Mouse (Mus musculus): ENCODE measurements around the gene Hecw2.

Gene Hecw2

GRCm38 (mm10) chr1:53906175-53906574 is 288.8 kb downstream of the Hecw2 start:
- DNase-seq (ENCODE audit: extremely low read depth, insufficient read length, low spot score) = no peak

GRCm38 (mm10) chr1:53900416-53900815 is 294.6 kb downstream of the Hecw2 start:
- DNase-seq (ENCODE audit: extremely low read depth, insufficient read length, low spot score) = no peak

- no peak for DNase-seq (ENCODE audit: extremely low read depth, insufficient read length, low spot score)
Measured at GRCm38 (mm10) chr1:53894299-53894698, 300.7 kb downstream of the Hecw2 start.

GRCm38 (mm10) chr1:53890380-53890779 is 304.6 kb downstream of the Hecw2 start:
- peak; percentile 5 for DNase-seq (ENCODE audit: extremely low read depth, insufficient read length, low spot score)

- DNase-seq (ENCODE audit: extremely low read depth, insufficient read length, low spot score) = no peak
Measured at GRCm38 (mm10) chr1:53889806-53890205, 305.2 kb downstream of the Hecw2 start.

- DNase-seq (ENCODE audit: extremely low read depth, insufficient read length, low spot score) = no peak
Measured at GRCm38 (mm10) chr1:53882480-53882879, 312.5 kb downstream of the Hecw2 start.

GRCm38 (mm10) chr1:53875919-53876318 is 319.0 kb downstream of the Hecw2 start:
- no peak for DNase-seq (ENCODE audit: extremely low read depth, insufficient read length, low spot score)

- DNase-seq (ENCODE audit: extremely low read depth, insufficient read length, low spot score) = no peak
Measured at GRCm38 (mm10) chr1:53867316-53867715, 327.7 kb downstream of the Hecw2 start.

- DNase-seq (ENCODE audit: extremely low read depth, insufficient read length, low spot score) = no peak
Measured at GRCm38 (mm10) chr1:53866374-53866902, 328.5 kb downstream of the Hecw2 start.

- no peak for DNase-seq (ENCODE audit: extremely low read depth, insufficient read length, low spot score)
Measured at GRCm38 (mm10) chr1:53864046-53864445, 330.9 kb downstream of the Hecw2 start.

- no peak for DNase-seq (ENCODE audit: extremely low read depth, insufficient read length, low spot score)
Measured at GRCm38 (mm10) chr1:53860611-53861010, 334.4 kb downstream of the Hecw2 start.

GRCm38 (mm10) chr1:53859175-53859574 is 335.8 kb downstream of the Hecw2 start:
- DNase-seq (ENCODE audit: extremely low read depth, insufficient read length, low spot score) = no peak

GRCm38 (mm10) chr1:53856501-53857103 is 338.4 kb downstream of the Hecw2 start:
- no peak for DNase-seq (ENCODE audit: extremely low read depth, insufficient read length, low spot score)

- DNase-seq (ENCODE audit: extremely low read depth, insufficient read length, low spot score) = no peak
Measured at GRCm38 (mm10) chr1:53855732-53856131, 339.2 kb downstream of the Hecw2 start.

GRCm38 (mm10) chr1:53852086-53852610 is 342.8 kb downstream of the Hecw2 start:
- no peak for DNase-seq (ENCODE audit: extremely low read depth, insufficient read length, low spot score)

GRCm38 (mm10) chr1:53851334-53851733 is 343.6 kb downstream of the Hecw2 start:
- no peak for DNase-seq (ENCODE audit: extremely low read depth, insufficient read length, low spot score)

- DNase-seq (ENCODE audit: extremely low read depth, insufficient read length, low spot score) = no peak
Measured at GRCm38 (mm10) chr1:53850891-53851290, 344.1 kb downstream of the Hecw2 start.

GRCm38 (mm10) chr1:53846665-53847237 is 348.2 kb downstream of the Hecw2 start:
- no peak for DNase-seq (ENCODE audit: extremely low read depth, insufficient read length, low spot score)

- peak; percentile 76 for DNase-seq (ENCODE audit: extremely low read depth, insufficient read length, low spot score)
Measured at GRCm38 (mm10) chr1:53845854-53846253, 349.1 kb downstream of the Hecw2 start.

GRCm38 (mm10) chr1:53844914-53845612 is 349.9 kb downstream of the Hecw2 start:
- peak; percentile 51 for DNase-seq (ENCODE audit: extremely low read depth, insufficient read length, low spot score)

GRCm38 (mm10) chr1:53844122-53844913 is 350.6 kb downstream of the Hecw2 start:
- no peak for DNase-seq (ENCODE audit: extremely low read depth, insufficient read length, low spot score)

Measured in 3134 (cell line).